Mouse (Mus musculus): ENCODE data around the gene Rnase1.

DNA sequence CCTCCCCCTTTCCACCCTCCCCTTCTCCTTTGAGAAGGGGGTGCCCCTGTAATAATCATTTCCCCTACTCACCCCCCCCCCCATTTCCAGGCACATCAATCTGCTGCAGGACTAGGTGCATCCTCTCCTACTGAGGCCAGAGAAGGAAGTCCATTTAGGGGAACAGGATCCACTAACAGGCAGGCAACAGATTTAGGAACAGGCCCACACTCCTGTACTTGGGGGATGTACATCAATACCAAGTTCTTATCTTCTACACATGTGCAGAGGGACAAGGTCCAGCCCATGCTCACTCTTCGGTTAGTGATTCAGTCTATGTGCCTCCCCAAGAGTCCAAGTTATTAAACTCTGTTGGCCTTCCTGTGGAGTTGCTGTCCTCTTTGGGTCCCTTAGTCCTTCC, 10.5 kb upstream of the Rnase1 start:
- TF ChIP-seq CTCF (IDR thresholded peaks at IDR 0.05; ENCODE audit: low read depth) (no peak), EP300 (IDR thresholded peaks at IDR 0.05; ENCODE audit: low read depth) (no peak)

Data from liver, postnatal 0 days (tissue).